Mouse (Mus musculus) lung, postnatal 14 days (tissue): Measurements from ENCODE around the gene Aldh16a1.
"Not testable (repeated sequence)": the region's sequence is repeated elsewhere in the genome, so short reads cannot be mapped to it uniquely, and the experiment has no call there.

Experiments
- DNase-seq: peaks from one replicate; pipeline ENCODE4 v3.0.0; 2021

The Aldh16a1 gene

GRCm38 (mm10) chr7:45110089-45110488 lies 44.3 kb downstream of the Aldh16a1 start:
- DNase-seq, result not testable (repeated sequence)

- DNase-seq, result no peak
Measured at GRCm38 (mm10) chr7:45107052-45107645, 47.2 kb downstream of the Aldh16a1 start.

GRCm38 (mm10) chr7:45106441-45106840 lies 47.9 kb downstream of the Aldh16a1 start:
- DNase-seq, result no peak

- DNase-seq, result no peak
Measured at GRCm38 (mm10) chr7:45105491-45105890, 48.9 kb downstream of the Aldh16a1 start.

GRCm38 (mm10) chr7:45104941-45105340 lies 49.4 kb downstream of the Aldh16a1 start:
- DNase-seq, result no peak

DNA sequence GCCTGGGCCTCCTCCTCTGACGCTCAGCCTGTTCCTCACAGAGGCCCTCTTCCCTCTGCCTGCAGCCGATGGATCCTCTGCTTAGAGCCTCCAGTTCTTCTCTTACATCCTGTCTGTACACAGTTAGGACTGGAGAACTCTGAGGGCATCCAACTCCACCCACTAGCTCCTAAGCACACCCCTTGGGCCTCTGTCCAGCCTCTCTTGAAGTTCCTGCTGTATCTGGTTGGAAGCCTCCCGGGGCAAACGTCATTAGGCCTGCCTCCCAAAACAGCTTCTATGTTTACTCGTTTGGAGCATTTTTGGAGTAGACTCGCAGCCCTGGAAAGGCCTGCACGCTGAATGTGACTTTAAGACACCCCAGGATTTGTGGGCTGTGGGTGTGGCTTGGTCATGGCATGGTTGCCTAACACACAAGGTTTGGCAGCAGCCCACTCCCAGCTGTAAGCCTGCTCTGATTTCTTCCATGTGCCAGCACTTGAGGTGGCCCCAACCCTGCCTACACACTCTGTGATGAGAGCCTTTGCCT lies 50.7 kb downstream of the Aldh16a1 start, which contains the start of gene Fcgrt:
Gene Fcgrt, minus strand, starts transcription at position 200 of the 529 bp plus-strand sequence.
- DNase-seq, result peak; percentile 93

DNA sequence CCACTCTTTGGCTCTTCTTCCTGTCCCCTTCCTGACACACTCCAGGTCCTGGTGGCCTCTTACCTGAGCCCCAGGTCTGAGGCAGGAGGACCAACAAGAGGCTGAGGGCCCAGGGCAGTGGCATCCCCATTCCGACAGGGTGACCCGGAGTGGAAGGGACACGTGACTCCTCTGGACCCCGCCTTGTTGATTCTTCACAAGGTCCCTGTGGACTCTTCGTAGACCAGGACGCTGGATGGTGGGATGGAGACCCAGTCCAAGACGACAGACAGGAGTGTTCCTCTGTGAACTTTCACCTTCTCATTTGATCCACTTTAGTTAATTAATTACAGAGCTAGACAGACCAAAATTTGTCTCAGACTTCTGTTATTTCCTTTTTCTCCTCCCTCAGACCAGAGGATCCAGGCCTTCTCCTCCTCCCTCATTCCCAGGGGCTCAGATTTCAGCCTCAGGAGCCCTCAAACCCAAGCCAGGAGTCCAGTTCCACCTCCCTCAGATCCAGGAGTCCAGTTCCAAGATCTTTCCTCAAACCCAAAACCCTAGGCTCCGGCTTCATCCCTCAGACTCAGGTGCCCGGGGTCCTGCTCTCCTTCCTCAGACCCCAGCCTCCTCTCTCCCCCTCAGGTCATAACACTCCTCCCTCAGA lies 51.3 kb downstream of the Aldh16a1 start:
- DNase-seq, result no peak

GRCm38 (mm10) chr7:45102441-45102840 lies 51.9 kb downstream of the Aldh16a1 start:
- no peak for DNase-seq

DNA sequence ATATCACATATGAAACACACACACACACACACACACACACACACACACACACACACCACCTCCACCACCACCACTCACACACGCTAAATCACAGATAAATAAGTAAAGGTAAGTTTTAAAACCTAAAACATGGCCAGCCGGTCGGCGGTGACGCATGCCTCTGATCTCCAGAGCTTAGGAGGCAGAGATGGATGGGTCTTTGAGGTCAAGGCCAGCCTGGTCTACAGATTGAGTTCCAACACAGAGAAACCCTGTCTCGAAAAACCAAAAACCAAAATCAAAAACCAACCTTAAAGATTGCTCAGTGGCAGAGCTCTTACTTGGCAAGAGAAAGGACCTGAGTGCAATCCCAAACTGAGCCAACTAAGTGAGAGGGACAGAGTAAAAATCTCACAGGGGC lies 54.3 kb downstream of the Aldh16a1 start:
- no peak for DNase-seq

DNA sequence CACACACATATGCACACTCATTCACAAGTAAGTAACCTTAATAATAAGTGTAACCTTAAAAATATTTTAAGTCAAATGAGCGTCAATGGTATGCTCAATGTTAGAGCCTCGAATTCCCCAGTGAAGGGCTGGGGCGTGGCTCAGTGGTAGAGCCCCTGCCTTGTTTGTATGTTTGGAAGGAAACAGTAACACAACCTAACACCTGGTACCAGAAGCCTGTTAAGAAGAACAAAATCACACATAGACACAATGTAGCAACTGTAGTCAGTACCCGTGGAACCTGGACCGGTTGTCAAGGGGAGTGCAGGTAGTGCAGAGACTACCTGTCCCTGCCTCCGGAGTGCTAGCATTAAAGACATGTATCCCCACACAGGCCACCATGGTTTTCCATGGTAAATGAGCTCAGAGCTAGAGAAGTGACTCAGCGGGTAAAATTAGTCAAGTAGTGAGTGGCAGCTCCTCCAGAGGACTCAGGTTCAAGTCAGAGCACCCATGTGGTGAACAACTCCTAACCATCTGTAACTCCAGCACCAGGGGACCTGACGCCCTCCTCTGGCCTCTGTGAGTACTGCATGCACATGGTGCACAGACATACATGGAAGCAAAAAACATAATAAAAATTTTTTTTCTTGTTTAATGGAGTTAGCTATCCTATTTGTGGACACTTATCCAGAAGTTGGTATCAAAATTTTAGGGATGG lies 55.7 kb downstream of the Aldh16a1 start:
- no peak for DNase-seq

- DNase-seq, result no peak
Measured at GRCm38 (mm10) chr7:45097479-45097878, 56.9 kb downstream of the Aldh16a1 start.

GRCm38 (mm10) chr7:45095965-45096364 lies 58.4 kb downstream of the Aldh16a1 start:
- DNase-seq, result not testable (repeated sequence)

DNA sequence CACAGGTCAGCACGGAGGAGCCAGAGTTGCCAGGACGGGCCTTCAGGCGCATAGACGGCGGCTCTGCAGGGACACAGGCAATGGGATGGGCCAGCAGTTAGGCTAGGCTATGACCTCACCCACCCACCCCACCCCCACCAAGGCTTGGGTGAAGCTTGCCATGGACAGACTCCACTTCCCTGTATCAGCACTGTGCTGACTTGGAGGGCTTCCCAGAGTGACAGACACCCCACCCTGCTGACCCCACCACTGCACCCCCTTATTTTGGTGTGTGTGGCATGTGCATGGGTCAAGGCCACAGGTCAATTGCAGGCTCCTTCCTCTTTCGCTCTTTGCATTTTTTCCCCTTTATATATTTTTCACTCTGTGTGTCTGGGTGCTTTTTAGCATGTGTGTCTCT lies 59.0 kb downstream of the Aldh16a1 start:
- no peak for DNase-seq

DNA sequence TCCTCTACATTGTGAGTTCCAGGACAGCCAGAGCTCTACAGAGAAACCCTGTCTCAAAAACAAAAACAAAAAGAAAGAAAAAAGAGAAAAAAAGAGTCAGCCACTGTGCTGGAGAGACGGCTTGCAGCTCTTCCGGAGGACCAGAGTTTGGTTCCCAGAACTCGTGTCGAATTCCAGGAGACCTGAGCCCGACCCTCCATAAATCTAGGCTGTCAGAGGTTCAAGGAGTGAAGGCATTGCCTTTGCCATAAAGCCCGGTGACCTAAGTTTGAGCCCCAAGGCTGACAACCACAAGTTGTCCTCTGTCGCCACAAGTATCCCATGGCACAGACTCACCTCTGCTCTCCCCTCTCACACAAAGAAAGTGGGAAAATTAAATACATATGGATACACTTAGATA lies 60.3 kb downstream of the Aldh16a1 start:
- no peak for DNase-seq

DNA sequence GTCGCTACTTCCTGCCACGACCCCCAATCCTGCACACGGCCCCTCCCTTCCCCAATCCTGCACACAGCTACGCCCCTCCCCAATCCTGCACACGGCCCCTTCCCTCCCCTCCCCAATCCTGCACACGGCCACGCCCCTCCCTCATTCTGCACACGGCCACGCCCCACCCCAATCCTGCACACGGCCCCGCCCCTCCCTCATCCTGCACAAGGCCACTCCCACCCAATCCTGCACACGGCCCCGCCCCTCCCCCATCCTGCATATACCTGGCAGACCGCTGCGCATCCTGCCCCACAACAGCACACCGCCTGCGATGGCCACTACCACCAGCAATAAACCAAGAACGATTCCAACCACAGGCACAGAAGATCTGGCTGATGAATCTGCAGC lies 60.9 kb downstream of the Aldh16a1 start:
- no peak for DNase-seq

- no peak for DNase-seq
Measured at GRCm38 (mm10) chr7:45092828-45093515, 61.4 kb downstream of the Aldh16a1 start.

DNA sequence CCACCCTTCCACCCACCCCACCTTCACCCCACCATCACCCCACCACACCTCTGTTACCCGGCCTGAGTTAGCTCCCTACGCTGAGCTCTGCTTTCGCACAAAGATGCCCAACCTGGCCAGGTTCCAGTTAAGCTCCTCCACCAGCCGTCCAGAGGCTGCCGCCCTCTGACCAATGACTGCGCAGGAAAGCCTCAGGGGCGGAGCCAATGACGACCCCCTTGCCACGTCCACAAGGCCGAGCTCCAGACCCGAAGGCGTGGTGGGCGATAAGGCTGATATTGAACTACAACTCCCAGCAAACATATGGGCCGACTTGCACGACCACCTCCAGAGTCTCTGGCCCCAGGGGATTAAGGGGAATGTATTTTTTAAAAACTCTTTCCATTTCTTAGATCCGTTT lies 62.3 kb downstream of the Aldh16a1 start, which contains the start of gene Rcn3:
Gene Rcn3, minus strand, starts transcription at position 174 of the 400 bp plus-strand sequence.
- DNase-seq, result peak; percentile 82

- no peak for DNase-seq
Measured at GRCm38 (mm10) chr7:45091001-45091990, 63.1 kb downstream of the Aldh16a1 start.
